Mouse (Mus musculus) lung, postnatal 0 days (tissue): ENCODE measurements around the gene Calhm3. TPM values are rescaled to one million over a fixed set of nuclear protein-coding genes. Genes with fewer than 3 reads are reported as not detected.

Experiments
- ATAC-seq: fragments of 200-750 bp; cut with Nextera tagmentation; 2 replicates; pipeline ENCODE4 v1.8.0; 2017; ENCODE audit warnings: moderate library complexity
- DNase-seq: peaks from one replicate; pipeline ENCODE4 v3.0.0-alpha.2; 2016; ENCODE audit warnings: low spot score
- H3K27ac ChIP-seq: fragments of 300-500 bp; sonication (generic); 2 replicates; pipeline ENCODE4 v1.5.1; 2014; ENCODE audit warnings: antibody characterized with exemption, mild to moderate bottlenecking, low read length, mixed read lengths
- H3K27me3 ChIP-seq: fragments of 300-500 bp; sonication (generic); replicated peaks from 2 replicates; pipeline ENCODE4 v1.6.1; 2014; ENCODE audit warnings: low read length, mixed read lengths; ENCODE audit not compliant: insufficient read depth
- H3K36me3 ChIP-seq: fragments of 300-500 bp; sonication (generic); 2 replicates; pipeline ENCODE4 v1.6.1; 2014; ENCODE audit warnings: low read length, mixed read lengths; ENCODE audit not compliant: insufficient read depth
- H3K4me1 ChIP-seq: fragments of 300-500 bp; sonication (generic); 2 replicates; pipeline ENCODE4 v1.6.1; 2014; ENCODE audit warnings: antibody characterized with exemption, low read depth, low read length, mixed read lengths; ENCODE audit not compliant: insufficient read depth
- H3K4me2 ChIP-seq: fragments of 300-500 bp; sonication (generic); replicated peaks from 2 replicates; pipeline ENCODE4 v1.6.1; 2014; ENCODE audit warnings: low read depth, mild to moderate bottlenecking, low read length, moderate library complexity, mixed read lengths
- H3K4me3 ChIP-seq: fragments of 300-500 bp; sonication (generic); 2 replicates; pipeline ENCODE4 v1.5.1; 2014; ENCODE audit warnings: low read depth, low read length
- H3K9ac ChIP-seq: fragments of 300-500 bp; sonication (generic); replicated peaks from 2 replicates; pipeline ENCODE4 v1.6.1; 2014; ENCODE audit warnings: low read depth, mild to moderate bottlenecking
- H3K9me3 ChIP-seq: fragments of 300-500 bp; sonication (generic); 2 replicates; pipeline ENCODE4 v1.6.1; 2016; ENCODE audit warnings: low read length, mixed read lengths
- CTCF ChIP-seq: IDR thresholded peaks from 2 replicates; pipeline ENCODE4 v1.5.1; 2016; ENCODE audit warnings: antibody characterized with exemption, mild to moderate bottlenecking
- EP300 ChIP-seq: IDR thresholded peaks from 2 replicates; pipeline ENCODE4 v1.6.1; 2016; ENCODE audit warnings: antibody characterized with exemption, mild to moderate bottlenecking, control low read depth
- WGBS: fragments of 180-500 bp; shearing (Covaris S2); extraction: QIAGEN DNeasy Blood & Tissue Kit; methylation state at CpG from one replicate; pipeline ENCODE4 v1.1.7; 2014; 5-methylcytosine and 5-hydroxymethylcytosine counted together
- polyA plus RNA-seq: library from polyadenylated mRNA; unstranded; fragments of >200 nt; fragmentation: Nextera tagmentation; extraction: Ambion mirVana; gene quantifications from 2 replicates; pipeline ENCODE4 v1.2.1, GENCODE M21; 2015

Gene Calhm3
- polyA plus RNA-seq, 1 experiment from 2014 or later = not detected

GRCm38 (mm10) chr19:47198671-47199350 is 41.2 kb upstream of the Calhm3 start:
- TF ChIP-seq EP300 (no peak), CTCF (no peak)
- H3K27me3 ChIP-seq = no peaks in the 10 kb centered on the region
- no peak overlapping the region for H3K9ac ChIP-seq
- ATAC-seq (no peak), DNase-seq (no peak)
- no peak overlapping the region for H3K27ac ChIP-seq
- WGBS = 84% methylated on average over 13 of the region's 13 CpGs
- H3K36me3 ChIP-seq = no peaks in the 10 kb centered on the region
- no peak overlapping the region for H3K4me2 ChIP-seq
- H3K9me3 ChIP-seq = no peaks in the 10 kb centered on the region
- H3K4me3 ChIP-seq = no peak overlapping the region
- no peaks in the 10 kb centered on the region for H3K4me1 ChIP-seq

DNA sequence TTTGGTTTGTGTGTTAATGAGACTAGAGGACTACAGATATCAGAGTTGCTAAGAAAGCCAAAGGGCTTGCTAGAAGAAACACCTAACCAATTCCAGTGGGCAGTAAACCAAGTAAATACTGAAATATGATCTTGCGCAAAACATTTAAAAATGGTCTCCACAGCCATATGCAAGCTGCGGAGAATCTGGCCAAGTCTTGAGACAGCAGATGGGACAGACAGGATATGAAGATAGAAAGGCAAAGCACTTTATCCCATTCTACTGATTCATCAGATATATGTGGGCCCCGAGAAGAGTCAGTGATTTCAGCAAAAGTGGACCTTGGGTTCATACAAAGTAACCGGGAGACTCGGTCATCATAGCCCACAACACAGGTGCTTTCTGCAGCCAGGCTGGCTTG is 34.6 kb upstream of the Calhm3 start:
- 97% methylated on average over 5 of the region's 5 CpGs for WGBS
- H3K27me3 ChIP-seq = no peaks in the 10 kb centered on the region
- no peak for TF ChIP-seq EP300
- no peak for TF ChIP-seq CTCF
- DNase-seq (no peak), ATAC-seq (no peak)
- no peaks in the 10 kb centered on the region for H3K36me3 ChIP-seq
- H3K9ac ChIP-seq = no peak overlapping the region
- no peak overlapping the region for H3K27ac ChIP-seq
- H3K4me2 ChIP-seq = no peak overlapping the region
- no peaks in the 10 kb centered on the region for H3K4me1 ChIP-seq
- H3K9me3 ChIP-seq = no peaks in the 10 kb centered on the region
- H3K4me3 ChIP-seq = no peak overlapping the region

DNA sequence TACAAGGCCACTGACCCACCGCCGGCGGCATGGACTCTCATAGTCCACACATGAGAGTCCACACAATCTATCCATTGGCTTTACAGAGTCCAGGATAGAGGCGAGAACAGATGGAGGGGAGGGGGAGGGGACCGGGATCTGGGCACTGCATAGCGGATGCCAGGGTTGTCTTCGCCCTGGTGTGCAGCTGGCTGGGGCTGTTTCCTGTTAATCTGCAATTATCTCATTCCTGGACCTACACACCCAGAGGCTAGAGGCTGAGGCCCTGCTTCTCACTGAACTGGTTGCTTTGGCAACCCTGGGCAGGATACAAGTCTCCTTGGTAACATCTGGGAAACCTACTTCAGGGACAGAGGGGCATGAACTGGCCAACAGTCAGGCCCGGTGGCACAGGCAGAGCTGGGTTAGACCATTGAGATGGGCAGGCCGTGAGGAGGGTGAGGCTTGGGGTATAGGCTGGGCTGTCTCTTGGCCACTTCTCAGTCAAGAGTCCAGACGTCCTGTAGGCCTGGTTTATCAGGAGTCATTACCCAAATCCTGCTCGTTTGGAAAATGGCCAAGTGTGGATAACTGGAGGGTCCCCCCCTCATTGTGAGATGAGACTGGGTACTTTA is 31.1 kb upstream of the Calhm3 start:
- no peak for DNase-seq
- Histone ChIP-seq H3K27ac (no peak overlapping the region), H3K4me2 (no peak overlapping the region), H3K9ac (no peak overlapping the region), H3K27me3 (no peaks in the 10 kb centered on the region), H3K36me3 (no peaks in the 10 kb centered on the region), H3K4me1 (no peaks in the 10 kb centered on the region), H3K4me3 (no peak overlapping the region), H3K9me3 (no peaks in the 10 kb centered on the region)
- no peak for TF ChIP-seq EP300
- TF ChIP-seq CTCF = no peak
- 70% methylated on average over 11 of the region's 11 CpGs for WGBS
- peak; percentile 72 for ATAC-seq

DNA sequence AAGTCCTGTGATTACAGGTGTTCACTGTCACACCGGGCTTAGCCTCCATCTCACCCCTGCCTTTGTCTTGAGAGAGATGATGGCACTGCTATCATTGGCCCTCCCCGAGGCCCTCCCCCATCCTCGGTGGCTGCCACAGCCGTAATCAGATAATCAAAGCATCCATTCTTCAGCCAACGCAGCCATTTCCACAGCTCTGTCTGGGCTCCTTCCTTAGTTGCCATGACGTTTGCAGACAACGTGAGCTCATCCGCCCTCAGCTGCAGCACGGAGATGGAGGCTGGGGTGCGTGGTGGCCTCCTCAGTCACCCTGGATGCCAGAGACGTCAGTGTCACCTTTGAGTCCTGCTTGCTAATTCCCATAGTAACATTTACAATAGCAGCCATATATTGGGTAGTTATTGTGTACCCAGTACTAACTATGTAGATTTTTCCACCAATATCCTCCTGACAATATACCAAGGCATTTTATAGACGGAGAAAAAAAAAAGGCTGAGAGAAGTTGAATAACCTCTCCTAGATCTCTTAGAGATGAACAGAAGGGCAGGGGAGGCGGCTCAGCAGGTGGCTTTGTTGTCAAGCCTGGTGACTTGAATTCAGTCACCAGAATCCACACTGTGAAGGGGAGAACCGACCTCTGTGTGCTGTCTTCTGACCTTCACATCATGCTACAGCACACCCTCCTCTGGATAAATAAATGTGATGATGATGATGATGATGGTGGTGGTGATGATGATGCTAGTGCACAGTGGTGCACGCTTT is 29.1 kb upstream of the Calhm3 start:
- WGBS = 35% methylated on average over 15 of the region's 15 CpGs
- no peak for ATAC-seq
- TF ChIP-seq CTCF (no peak), EP300 (no peak)

DNA sequence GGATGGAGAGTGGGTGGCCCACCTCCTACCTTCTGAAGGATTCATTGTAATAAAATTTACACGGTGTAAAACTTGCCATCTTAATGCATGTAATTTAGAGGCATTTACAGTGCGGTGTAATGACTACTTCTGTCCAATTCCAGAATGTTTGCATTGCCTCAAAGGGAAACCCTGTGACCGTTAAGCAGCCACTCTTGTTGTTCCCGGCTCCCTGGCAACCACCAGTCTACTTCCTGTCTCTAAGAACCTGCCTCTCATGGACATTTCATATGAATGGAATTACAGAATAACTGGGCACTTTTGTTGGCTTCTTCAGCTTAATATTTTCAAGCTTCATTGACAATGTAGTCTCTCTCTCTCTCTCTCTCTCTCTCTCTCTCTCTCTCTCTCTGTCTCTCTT is 27.2 kb upstream of the Calhm3 start:
- H3K9ac ChIP-seq = no peak overlapping the region
- no peaks in the 10 kb centered on the region for H3K9me3 ChIP-seq
- peaks cover 9% of the 10 kb centered on the region for H3K27me3 ChIP-seq
- WGBS = 44% methylated on average over 4 of the region's 4 CpGs
- peak; percentile 70 for DNase-seq
- no peak overlapping the region for H3K4me3 ChIP-seq
- H3K4me1 ChIP-seq = no peaks in the 10 kb centered on the region
- no peak overlapping the region for H3K27ac ChIP-seq
- TF ChIP-seq CTCF (no peak), EP300 (no peak)
- H3K4me2 ChIP-seq = no peak overlapping the region
- peak; percentile 55; the same call in 1 of the 2 replicates for ATAC-seq
- H3K36me3 ChIP-seq = no peaks in the 10 kb centered on the region

More for the DNA sequence above, 29.1 kb upstream of the Calhm3 start:
- no peak for DNase-seq
- H3K27me3 ChIP-seq = no peaks in the 10 kb centered on the region
- no peaks in the 10 kb centered on the region for H3K4me1 ChIP-seq
- H3K4me2 ChIP-seq = no peak overlapping the region
- H3K9me3 ChIP-seq = no peaks in the 10 kb centered on the region
- no peaks in the 10 kb centered on the region for H3K36me3 ChIP-seq
- no peak overlapping the region for H3K4me3 ChIP-seq
- no peak overlapping the region for H3K27ac ChIP-seq
- no peak overlapping the region for H3K9ac ChIP-seq

DNA sequence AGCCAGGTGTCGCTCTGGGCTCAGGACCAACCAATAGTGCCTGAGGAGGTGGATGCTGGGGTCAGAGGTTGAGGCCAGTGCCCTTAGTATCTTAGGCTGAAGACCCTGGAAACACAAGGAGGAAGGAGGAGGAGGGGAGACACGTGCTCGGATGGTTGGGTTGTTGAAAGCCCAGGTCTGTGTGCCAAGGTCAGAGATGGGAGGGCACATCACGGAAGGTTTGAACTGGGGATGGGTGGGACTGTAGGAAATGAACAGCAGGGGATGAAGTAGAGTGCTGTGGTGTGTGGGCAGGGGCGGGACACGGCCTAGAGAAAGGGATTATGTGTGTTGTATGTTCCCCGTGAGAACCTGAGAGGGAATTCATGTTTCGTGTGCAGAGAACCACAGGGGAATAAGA is 26.7 kb upstream of the Calhm3 start:
- H3K4me2 ChIP-seq = no peak overlapping the region
- H3K4me1 ChIP-seq = peaks cover 4% of the 10 kb centered on the region; the same call in 1 of the 2 replicates
- no peak for ATAC-seq
- H3K27me3 ChIP-seq = peaks cover 15% of the 10 kb centered on the region
- no peak overlapping the region for H3K4me3 ChIP-seq
- DNase-seq = no peak
- 54% methylated on average over 8 of the region's 8 CpGs for WGBS
- H3K36me3 ChIP-seq = no peaks in the 10 kb centered on the region
- no peak overlapping the region for H3K9ac ChIP-seq
- no peak overlapping the region for H3K27ac ChIP-seq
- no peaks in the 10 kb centered on the region for H3K9me3 ChIP-seq
- TF ChIP-seq CTCF (no peak), EP300 (no peak)
